Mouse (Mus musculus) liver, embryonic 11.5 days (tissue): ENCODE measurements around the gene E4f1. TPM values are rescaled to one million over a fixed set of nuclear protein-coding genes. Genes with fewer than 3 reads are reported as not detected.

Experiments used
- ATAC-seq: fragments of 200-750 bp; cut with Nextera tagmentation; replicated peaks from 2 replicates; pipeline ENCODE4 v1.8.0; 2017; ENCODE audit warnings: moderate number of reproducible peaks, mild to moderate bottlenecking, moderate TSS enrichment, moderate library complexity; ENCODE audit not compliant: low FRiP score
- DNase-seq: peaks from one replicate; pipeline ENCODE4 v3.0.0-alpha.2; 2017; ENCODE audit warnings: low spot score
- H3K27ac ChIP-seq: fragments of 300-500 bp; sonication (generic); 2 replicates; pipeline ENCODE4 v1.5.1; 2014; ENCODE audit warnings: mild to moderate bottlenecking, low read depth, low read length, control low read depth
- H3K27me3 ChIP-seq: fragments of 300-500 bp; sonication (generic); replicated peaks from 2 replicates; pipeline ENCODE4 v1.6.1; 2014; ENCODE audit warnings: low read length, mixed read lengths; ENCODE audit not compliant: control insufficient read depth, insufficient read depth
- H3K36me3 ChIP-seq: fragments of 300-500 bp; sonication (generic); 2 replicates; pipeline ENCODE4 v1.6.1; 2014; ENCODE audit warnings: mild to moderate bottlenecking, low read length, moderate library complexity, mixed read lengths; ENCODE audit not compliant: control insufficient read depth, insufficient read depth
- H3K4me1 ChIP-seq: fragments of 300-500 bp; sonication (generic); replicated peaks from 2 replicates; pipeline ENCODE4 v1.6.1; 2014; ENCODE audit warnings: low read length, mixed read lengths; ENCODE audit not compliant: control insufficient read depth, insufficient read depth
- H3K4me2 ChIP-seq: fragments of 300-500 bp; sonication (generic); 2 replicates; pipeline ENCODE4 v1.6.1; 2014; ENCODE audit warnings: mild to moderate bottlenecking, control low read depth, moderate library complexity
- H3K4me3 ChIP-seq: fragments of 300-500 bp; sonication (generic); 2 replicates; pipeline ENCODE4 v1.5.1; 2014; ENCODE audit warnings: low read depth, low read length, control low read depth
- H3K9ac ChIP-seq: fragments of 300-500 bp; sonication (generic); 2 replicates; pipeline ENCODE4 v1.6.1; 2014; ENCODE audit warnings: low read depth, low read length, control low read depth
- H3K9me3 ChIP-seq: fragments of 300-500 bp; sonication (generic); 2 replicates; pipeline ENCODE4 v1.6.1; 2016; ENCODE audit warnings: low read length, inconsistent platforms, mixed read lengths; ENCODE audit not compliant: control insufficient read depth
- WGBS: fragments of 180-500 bp; shearing (Covaris S2); extraction: QIAGEN DNeasy Blood & Tissue Kit; methylation state at CpG from one replicate; pipeline ENCODE4 v1.1.7; 2014; 5-methylcytosine and 5-hydroxymethylcytosine counted together
- polyA plus RNA-seq: library from polyadenylated mRNA; unstranded; fragments of >200 nt; fragmentation: Nextera tagmentation; extraction: Ambion mirVana; gene quantifications from 2 replicates; pipeline ENCODE4 v1.2.1, GENCODE M21; 2014

E4f1 gene
- polyA plus RNA-seq, result 20.0 and 23.5 TPM in 2 replicates

DNA sequence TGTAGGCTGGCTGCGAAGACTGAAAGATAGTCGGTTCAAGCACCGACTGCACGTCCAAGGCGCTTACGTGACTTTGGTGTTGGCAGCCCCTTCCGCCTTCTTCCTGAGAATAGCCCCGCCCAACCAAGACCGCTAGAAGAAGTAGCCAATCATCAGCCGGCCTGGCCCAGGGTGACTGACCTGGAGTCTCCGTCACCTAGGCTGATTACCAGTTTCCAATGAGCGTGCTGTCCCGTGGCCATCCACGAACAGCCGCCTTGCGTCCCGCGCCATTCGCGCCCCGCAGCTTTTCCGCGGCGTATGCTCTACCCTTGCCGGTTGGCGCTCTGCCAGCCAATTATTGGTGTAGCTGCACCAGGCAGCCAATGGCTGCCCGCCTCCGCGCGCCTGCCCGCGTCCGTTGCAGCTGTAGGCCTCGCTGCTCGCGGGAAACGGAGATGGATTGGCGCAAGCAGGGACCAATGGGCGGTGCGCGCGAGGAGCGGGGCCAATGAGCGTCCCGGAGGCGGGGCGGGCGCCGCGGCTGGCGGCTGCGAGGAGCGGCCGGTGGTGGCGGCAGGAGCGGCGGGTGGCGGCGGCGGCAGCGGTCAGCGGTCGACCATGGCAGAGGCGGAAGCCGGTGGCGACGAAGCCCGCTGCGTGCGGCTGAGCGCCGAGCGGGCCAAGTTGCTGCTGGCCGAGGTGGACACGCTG lies at the start of gene E4f1, which contains the start of gene Pgp:
TSS of gene E4f1 (minus strand) at position 404 of the 693 bp plus-strand sequence.
TSS of gene Pgp (plus strand) at position 483 of the 693 bp plus-strand sequence.
- Histone ChIP-seq H3K36me3 (peaks cover 13% of the 10 kb centered on the region; the same call in 1 of the 2 replicates), H3K4me3 (peak within 1 kb of the TSS; percentile 89), H3K9ac (peak within 1 kb of the TSS; percentile 99), H3K4me1 (peaks cover 16% of the 10 kb centered on the region), H3K27ac (peak within 1 kb of the TSS; percentile 95), H3K4me2 (peak within 1 kb of the TSS; percentile 98), H3K27me3 (no peaks in the 10 kb centered on the region), H3K9me3 (no peaks in the 10 kb centered on the region)
- peak; percentile 97 for ATAC-seq
- peak; percentile 98 for DNase-seq
- under 1% methylated on average over 75 of the region's 75 CpGs for WGBS

DNA sequence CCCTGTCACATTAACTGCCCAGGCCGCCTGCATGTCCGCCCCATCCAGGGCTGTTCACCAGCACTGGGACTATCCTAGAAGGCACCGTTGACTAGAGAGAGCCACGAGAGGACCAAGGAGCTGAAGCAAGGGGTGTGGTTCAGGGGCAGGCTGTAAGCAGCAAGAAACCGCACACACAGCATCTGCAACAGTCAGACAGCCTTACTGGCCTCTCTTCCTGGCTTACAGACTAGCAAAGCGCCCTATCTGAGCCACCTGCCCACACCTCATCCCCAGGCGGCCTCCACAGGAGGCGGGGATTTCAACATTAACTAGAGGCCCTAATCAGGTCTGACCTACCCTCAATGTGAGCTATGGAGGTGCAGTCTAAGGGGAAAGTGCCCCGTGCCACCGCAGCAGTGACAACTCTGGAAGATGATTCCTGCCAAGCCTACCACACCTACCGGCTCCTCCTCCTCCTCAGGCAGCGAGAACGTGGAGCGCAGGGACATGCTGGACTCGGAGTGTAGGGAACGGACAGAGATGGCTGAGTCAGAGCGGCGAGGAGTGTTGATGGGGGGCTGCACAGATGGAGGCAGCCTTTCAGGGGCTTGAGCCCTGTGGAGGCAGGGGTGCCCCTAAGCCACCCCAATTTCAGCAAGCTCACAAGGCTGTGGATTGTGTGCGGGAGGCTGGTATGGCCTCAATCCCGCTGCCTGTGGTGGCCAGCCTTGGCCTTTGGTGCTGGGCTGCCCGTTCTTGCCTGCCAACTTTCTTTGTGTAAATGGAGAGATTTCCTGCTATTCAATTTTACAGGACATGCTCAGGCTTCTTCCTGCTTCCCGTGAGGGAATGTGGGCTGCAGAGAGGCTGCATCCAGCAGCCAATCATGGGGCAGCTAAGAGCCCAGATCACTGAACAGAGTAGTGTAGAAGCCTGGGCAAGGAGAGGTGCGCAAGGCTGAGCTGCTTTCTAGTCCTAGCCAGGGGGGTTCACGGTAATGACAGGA lies 44.5 kb upstream of the E4f1 start:
- Histone ChIP-seq H3K9ac (no peak overlapping the region), H3K27ac (no peak overlapping the region), H3K36me3 (peaks cover 39% of the 10 kb centered on the region), H3K4me3 (no peak overlapping the region), H3K27me3 (no peaks in the 10 kb centered on the region), H3K4me2 (no peak overlapping the region), H3K9me3 (no peaks in the 10 kb centered on the region), H3K4me1 (no peaks in the 10 kb centered on the region)
- WGBS, result 85% methylated on average over 24 of the region's 24 CpGs
- ATAC-seq, result peak; percentile 53
- no peak for DNase-seq

DNA sequence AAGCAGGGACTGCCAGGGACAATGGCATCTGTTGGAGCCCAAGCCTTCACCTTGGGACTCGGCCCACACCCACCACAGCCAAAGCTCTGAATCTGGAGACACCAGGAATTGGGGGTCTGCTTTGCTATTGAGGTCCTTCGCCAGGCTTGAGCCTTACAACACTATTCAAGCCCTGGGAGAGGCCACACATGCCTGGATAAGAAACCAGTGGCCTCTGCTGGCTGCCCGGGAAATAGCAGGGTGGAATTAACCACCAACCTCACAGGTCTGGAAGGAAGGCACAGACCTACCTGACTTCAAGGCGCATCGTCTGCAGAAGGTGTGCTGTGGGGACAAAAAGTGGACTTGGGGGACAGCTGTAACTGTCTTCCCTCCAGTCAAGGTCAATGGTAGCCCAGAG lies 43.5 kb upstream of the E4f1 start:
- no peaks in the 10 kb centered on the region for H3K27me3 ChIP-seq
- WGBS, result 65% methylated on average over 5 of the region's 5 CpGs
- H3K27ac ChIP-seq, result no peak overlapping the region
- H3K9me3 ChIP-seq, result no peaks in the 10 kb centered on the region
- H3K4me1 ChIP-seq, result no peaks in the 10 kb centered on the region
- DNase-seq (no peak), ATAC-seq (peak; percentile 59)
- no peak overlapping the region for H3K9ac ChIP-seq
- no peak overlapping the region for H3K4me2 ChIP-seq
- no peak overlapping the region for H3K4me3 ChIP-seq
- peaks cover 43% of the 10 kb centered on the region for H3K36me3 ChIP-seq

DNA sequence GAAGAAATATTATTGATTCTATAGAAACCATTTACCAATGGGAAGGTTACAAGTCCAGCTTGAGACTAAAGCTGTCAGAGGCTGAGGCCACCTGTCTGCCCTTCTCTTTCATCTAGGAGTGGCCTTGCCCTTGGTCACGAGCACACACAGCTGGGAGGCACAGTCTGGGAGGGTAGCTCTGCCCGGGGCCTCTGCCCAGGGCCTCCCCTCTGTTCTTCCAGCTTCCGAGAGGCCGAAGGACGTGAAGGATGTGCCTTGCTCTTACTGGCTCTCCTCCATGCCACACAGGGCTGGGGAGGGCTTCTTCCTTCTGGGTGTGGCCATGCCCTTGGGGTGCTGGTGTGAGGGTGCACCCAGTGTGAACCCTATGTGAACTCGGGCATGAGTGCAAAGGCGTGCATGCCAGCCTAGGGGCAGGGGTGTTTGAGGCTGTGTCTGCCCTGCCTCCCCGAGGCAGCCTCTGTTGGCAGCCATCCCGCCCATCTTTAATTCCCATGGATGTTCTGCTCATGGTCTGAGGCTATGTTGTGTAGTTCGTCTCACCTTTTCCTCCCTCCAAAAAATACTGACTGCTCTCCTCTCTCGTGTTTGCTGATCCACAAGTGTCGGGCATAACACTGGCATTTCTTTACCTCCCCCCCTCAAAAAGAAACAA lies 37.8 kb upstream of the E4f1 start:
- H3K9me3 ChIP-seq, result no peaks in the 10 kb centered on the region
- no peak overlapping the region for H3K4me3 ChIP-seq
- ATAC-seq (no peak), DNase-seq (no peak)
- H3K27ac ChIP-seq, result no peak overlapping the region
- no peak overlapping the region for H3K9ac ChIP-seq
- H3K36me3 ChIP-seq, result peaks cover 27% of the 10 kb centered on the region
- no peaks in the 10 kb centered on the region for H3K27me3 ChIP-seq
- WGBS, result 75% methylated on average over 12 of the region's 12 CpGs
- H3K4me2 ChIP-seq, result no peak overlapping the region
- peaks cover 10% of the 10 kb centered on the region for H3K4me1 ChIP-seq

DNA sequence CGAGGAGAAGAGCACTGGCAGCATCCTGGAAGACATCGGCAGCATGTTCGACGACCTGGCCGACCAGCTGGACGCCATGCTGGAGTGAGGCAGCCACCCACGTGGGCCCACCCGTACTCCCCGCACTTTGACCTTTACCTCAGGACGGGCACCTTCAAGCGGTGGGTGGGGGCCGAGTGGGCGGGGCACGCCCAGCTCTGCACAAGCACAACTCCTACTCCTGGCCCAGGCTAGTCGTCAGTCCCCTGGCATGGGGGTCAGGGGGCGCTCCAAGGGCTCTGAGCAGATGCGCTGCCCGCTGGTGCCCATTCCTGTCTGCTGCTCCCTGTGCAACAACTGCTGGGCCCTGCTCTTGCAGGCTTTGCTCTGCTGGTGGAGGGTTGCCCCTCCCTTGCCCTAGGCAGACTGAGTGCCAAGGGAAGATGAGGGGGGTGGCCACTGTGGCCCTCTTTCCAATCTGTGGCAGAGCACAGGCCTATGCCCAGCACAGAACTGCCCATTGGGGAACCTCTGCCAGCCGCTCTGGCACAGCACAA lies 37.1 kb upstream of the E4f1 start:
- Histone ChIP-seq H3K4me2 (peak overlapping the region; percentile 56), H3K9me3 (no peaks in the 10 kb centered on the region), H3K27ac (no peak overlapping the region), H3K9ac (no peak overlapping the region), H3K27me3 (no peaks in the 10 kb centered on the region), H3K4me3 (peak overlapping the region; percentile 30; the same call in 1 of the 2 replicates), H3K36me3 (peaks cover 27% of the 10 kb centered on the region), H3K4me1 (peaks cover 10% of the 10 kb centered on the region)
- ATAC-seq (peak; percentile 29; the same call in 1 of the 2 replicates), DNase-seq (no peak)
- 52% methylated on average over 17 of the region's 19 CpGs for WGBS

DNA sequence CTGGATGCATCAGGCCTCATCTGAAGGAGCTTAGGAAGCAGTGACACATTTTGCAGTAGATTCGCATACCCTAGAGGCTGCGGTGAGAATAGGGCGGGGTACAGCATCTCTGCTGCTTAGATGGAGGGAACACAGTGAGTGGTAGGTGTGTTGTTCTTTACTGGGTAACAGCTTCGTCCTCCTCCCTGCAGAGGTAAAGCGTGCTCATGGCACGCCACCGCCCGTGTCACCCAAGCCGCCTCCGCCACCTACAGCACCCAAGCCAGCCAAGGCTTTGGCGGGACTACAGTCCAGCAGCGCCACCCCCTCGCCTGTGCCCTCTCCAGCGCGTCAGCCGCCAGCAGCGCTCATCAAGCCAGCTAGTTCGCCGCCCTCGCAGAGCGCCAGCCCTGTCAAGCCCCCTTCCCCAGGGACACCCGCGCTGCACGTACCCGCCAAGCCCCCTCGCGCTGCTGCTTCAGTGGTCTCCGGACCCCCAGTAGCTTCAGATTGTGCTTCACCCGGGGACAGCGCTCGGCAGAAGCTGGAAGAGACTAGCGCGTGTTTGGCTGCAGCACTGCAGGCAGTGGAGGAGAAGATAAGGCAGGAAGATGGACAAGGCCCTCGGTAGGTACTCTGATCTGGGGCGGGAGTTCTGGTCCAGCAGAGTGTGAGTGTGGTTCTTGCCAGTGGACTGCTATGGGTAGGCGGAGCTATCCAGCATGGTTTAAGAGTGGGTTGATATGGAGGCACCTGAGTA lies 36.4 kb upstream of the E4f1 start:
- 31% methylated on average over 36 of the region's 36 CpGs for WGBS

DNA sequence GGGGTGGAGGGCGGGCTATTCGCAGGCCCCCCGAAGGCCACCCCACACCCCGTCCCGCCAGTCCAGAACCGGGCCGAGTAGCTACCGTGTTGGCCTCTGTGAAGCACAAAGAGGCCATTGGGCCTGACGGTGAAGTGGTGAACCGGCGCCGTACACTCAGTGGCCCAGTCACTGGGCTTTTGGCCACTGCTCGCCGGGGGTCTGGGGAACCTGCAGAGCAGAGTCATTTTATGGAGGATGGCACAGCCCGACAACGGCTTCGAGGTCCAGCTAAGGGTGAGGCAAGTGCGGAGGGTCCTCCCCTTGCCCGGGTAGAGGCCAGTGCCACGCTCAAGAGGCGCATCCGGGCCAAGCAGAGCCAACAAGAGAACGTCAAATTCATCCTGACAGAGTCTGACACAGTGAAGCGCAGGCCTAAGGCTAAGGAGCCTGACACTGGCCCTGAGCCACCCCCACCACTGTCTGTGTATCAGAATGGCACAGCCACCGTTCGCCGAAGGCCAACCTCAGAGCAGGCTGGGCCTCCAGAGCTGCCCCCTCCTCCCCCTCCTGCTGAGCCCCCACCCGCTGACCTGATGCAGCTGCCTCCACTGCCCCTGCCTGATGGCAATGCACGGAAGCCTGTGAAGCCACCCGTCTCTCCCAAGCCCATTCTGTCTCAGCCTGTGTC lies 35.3 kb upstream of the E4f1 start:
- H3K9me3 ChIP-seq, result no peaks in the 10 kb centered on the region
- ATAC-seq, result no peak

More for the DNA sequence above, 36.4 kb upstream of the E4f1 start:
- Histone ChIP-seq H3K27me3 (no peaks in the 10 kb centered on the region), H3K36me3 (peaks cover 20% of the 10 kb centered on the region), H3K9ac (peak overlapping the region; percentile 17; the same call in 1 of the 2 replicates), H3K4me1 (peaks cover 10% of the 10 kb centered on the region), H3K9me3 (no peaks in the 10 kb centered on the region), H3K4me2 (peak overlapping the region; percentile 56), H3K27ac (no peak overlapping the region), H3K4me3 (peak overlapping the region; percentile 30)
- peak; percentile 47 for DNase-seq
- ATAC-seq, result peak; percentile 23; the same call in 1 of the 2 replicates

More for the DNA sequence above, 35.3 kb upstream of the E4f1 start:
- Histone ChIP-seq H3K4me2 (no peak overlapping the region), H3K36me3 (peaks cover 14% of the 10 kb centered on the region), H3K27ac (no peak overlapping the region), H3K4me1 (peaks cover 10% of the 10 kb centered on the region), H3K9ac (no peak overlapping the region), H3K27me3 (no peaks in the 10 kb centered on the region), H3K4me3 (no peak overlapping the region)
- WGBS, result 90% methylated on average over 30 of the region's 30 CpGs
- no peak for DNase-seq
